Comparison of ENCODE assay signal across 25 mouse cellular contexts in the genomic region with DNA sequence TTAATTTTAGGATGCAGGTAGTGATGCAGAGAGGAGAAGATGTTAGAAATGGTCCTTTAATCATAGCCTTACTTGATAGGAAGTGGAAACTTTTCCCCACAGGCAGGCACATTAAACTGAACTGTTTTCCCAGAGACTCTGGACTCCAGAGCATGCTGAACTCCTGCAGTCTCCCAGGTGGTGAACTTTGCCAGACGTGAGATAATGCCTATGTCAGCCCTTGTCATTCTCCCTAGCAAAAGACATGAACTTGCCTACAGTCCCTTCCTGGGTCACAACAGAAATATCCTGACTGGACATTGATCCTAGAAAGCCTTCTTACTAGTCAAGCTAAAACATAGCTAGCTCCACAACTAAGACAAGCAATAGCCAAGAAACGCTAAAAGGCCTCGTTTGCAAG. TPM values are rescaled to one million over a fixed set of nuclear protein-coding genes. Genes with fewer than 3 reads are reported as not detected.
A peak's percentile ranks its signal among the peaks of the same experiment; 100 is the strongest.
DNase-seq lines count a peak whose midpoint lies in the region; ATAC-seq and TF ChIP-seq lines count a peak whose summit lies in the region.
"Had no signal": no experiment of that assay in that cellular context is flagged by ENCODE, and none has a peak within 500 bp of the region (broad histone marks: within the 10 kb centered on the region; RNA-seq: fewer than 3 reads in every experiment).

No protein-coding gene starts in this region.

- no peak overlapping the region for H3K4me2 ChIP-seq in kidney, embryonic 14.5 days (replicated peaks; ENCODE audit: low read depth, low read length)
- H3K4me2 ChIP-seq in intestine, postnatal 0 days (replicated peaks; ENCODE audit: low read depth), result no peak overlapping the region
- H3K4me2 ChIP-seq in kidney, postnatal 0 days (ENCODE audit: low read length), result no peak overlapping the region
- H3K4me2 ChIP-seq: embryonic facial prominence, embryonic 15.5 days; heart, embryonic 13.5 days; hindbrain, embryonic 12.5 days had no signal

- no peak overlapping the region for H3K27ac ChIP-seq in kidney, embryonic 14.5 days (ENCODE audit: low read depth, low read length)
- 0 out of 2 replicates have a peak overlapping the region, but pooled peaks have one; percentile 1 for H3K27ac ChIP-seq in intestine, postnatal 0 days (ENCODE audit: low read depth, low read length)
- no peak overlapping the region for H3K27ac ChIP-seq in kidney, postnatal 0 days
- H3K27ac ChIP-seq: embryonic facial prominence, embryonic 15.5 days; forebrain, embryonic 10.5 days; gastrocnemius, adult 2 months; heart, embryonic 13.5 days; hindbrain, embryonic 12.5 days had no signal

- no peak overlapping the region for H3K9ac ChIP-seq in kidney, embryonic 14.5 days (ENCODE audit: low read depth, low read length)
- H3K9ac ChIP-seq in intestine, postnatal 0 days (ENCODE audit: low read depth, low read length), result no peak overlapping the region
- no peak overlapping the region for H3K9ac ChIP-seq in kidney, postnatal 0 days (ENCODE audit: low read depth, low read length)
- H3K9ac ChIP-seq: embryonic facial prominence, embryonic 15.5 days; heart, embryonic 13.5 days; hindbrain, embryonic 12.5 days had no signal

- DNase-seq in kidney, adult 18-20 months, result peak; percentile 28
- DNase-seq in kidney, postnatal 0 days (ENCODE audit: low spot score), result no peak
- peak; percentile 63 to 81 for DNase-seq in kidney, postnatal 36 days
- no peak for DNase-seq in lung, postnatal 36 days
- no peak for DNase-seq in embryo, embryonic 10.5 days (ENCODE audit: low spot score)
- DNase-seq: adrenal gland, postnatal 14 days; cerebellum, adult 11-12 months; cerebellum, adult 9-10 months; cerebellum, postnatal 36 days; gastrocnemius, adult 2 months; gastrocnemius, postnatal 36 days; heart, postnatal 4 days had no signal

- no peak overlapping the region for H3K4me3 ChIP-seq in kidney, embryonic 14.5 days (ENCODE audit: low read length)
- no peak overlapping the region for H3K4me3 ChIP-seq in intestine, postnatal 0 days (ENCODE audit: low read depth, low read length)
- H3K4me3 ChIP-seq in kidney, postnatal 0 days (replicated peaks; ENCODE audit: low read depth, low read length), result no peak overlapping the region
- H3K4me3 ChIP-seq: embryonic facial prominence, embryonic 15.5 days; erythroblast, embryonic 14.5 days; forebrain, embryonic 10.5 days; gastrocnemius, adult 2 months; heart, embryonic 13.5 days; hindbrain, embryonic 12.5 days had no signal

- no peaks in the 10 kb centered on the region for H3K9me3 ChIP-seq in kidney, embryonic 14.5 days (ENCODE audit: control insufficient read depth, low read length)
- no peaks in the 10 kb centered on the region for H3K9me3 ChIP-seq in intestine, postnatal 0 days (ENCODE audit: control insufficient read depth)
- no peaks in the 10 kb centered on the region for H3K9me3 ChIP-seq in kidney, postnatal 0 days (replicated peaks; ENCODE audit: low read length)
- H3K9me3 ChIP-seq: embryonic facial prominence, embryonic 15.5 days; forebrain, embryonic 10.5 days; heart, embryonic 13.5 days; hindbrain, embryonic 12.5 days had no signal

- no peaks in the 10 kb centered on the region for H3K36me3 ChIP-seq in kidney, embryonic 14.5 days (ENCODE audit: control insufficient read depth, insufficient read depth, low read length)
- H3K36me3 ChIP-seq in intestine, postnatal 0 days (ENCODE audit: control insufficient read depth, insufficient read depth), result no peaks in the 10 kb centered on the region
- no peaks in the 10 kb centered on the region for H3K36me3 ChIP-seq in kidney, postnatal 0 days (ENCODE audit: insufficient read depth, low read length)
- H3K36me3 ChIP-seq: embryonic facial prominence, embryonic 15.5 days; forebrain, embryonic 10.5 days; heart, embryonic 13.5 days; hindbrain, embryonic 12.5 days had no signal

- H3K4me1 ChIP-seq in kidney, embryonic 14.5 days (ENCODE audit: control insufficient read depth, insufficient read depth, low read length), result 0 out of 2 replicates have a peak, but pooled peaks cover 3% of the 10 kb centered on the region
- H3K4me1 ChIP-seq in intestine, postnatal 0 days (replicated peaks; ENCODE audit: control insufficient read depth, insufficient read depth, low read length), result no peaks in the 10 kb centered on the region
- no peaks in the 10 kb centered on the region for H3K4me1 ChIP-seq in kidney, postnatal 0 days (replicated peaks; ENCODE audit: insufficient read depth, low read length)
- H3K4me1 ChIP-seq: embryonic facial prominence, embryonic 15.5 days; forebrain, embryonic 10.5 days; heart, embryonic 13.5 days; hindbrain, embryonic 12.5 days had no signal

- no peak for TF ChIP-seq CTCF in intestine, postnatal 0 days (IDR thresholded peaks at IDR 0.05; ENCODE audit: low read depth)
- TF ChIP-seq CTCF in kidney, postnatal 0 days (IDR thresholded peaks at IDR 0.05; ENCODE audit: low read depth), result no peak

- no peaks in the 10 kb centered on the region for H3K27me3 ChIP-seq in kidney, embryonic 14.5 days (ENCODE audit: control insufficient read depth, insufficient read depth, low read length)
- H3K27me3 ChIP-seq in intestine, postnatal 0 days (replicated peaks; ENCODE audit: control insufficient read depth, insufficient read depth, low read length), result no peaks in the 10 kb centered on the region
- no peaks in the 10 kb centered on the region for H3K27me3 ChIP-seq in kidney, postnatal 0 days (ENCODE audit: insufficient read depth, low read length)
- H3K27me3 ChIP-seq: CH12.LX; embryonic facial prominence, embryonic 15.5 days; hindbrain, embryonic 12.5 days; Patski had no signal

- WGBS in kidney, embryonic 14.5 days, result 72% methylated on average over 3 of the region's 3 CpGs
- WGBS in intestine, postnatal 0 days, result 67% methylated on average over 3 of the region's 3 CpGs
- WGBS in kidney, postnatal 0 days, result 69% methylated on average over 3 of the region's 3 CpGs

- no peak for ATAC-seq in kidney, embryonic 14.5 days (ENCODE audit: low FRiP score, low TSS enrichment)
- peak; percentile 77 for ATAC-seq in intestine, postnatal 0 days
- ATAC-seq in kidney, postnatal 0 days (replicated peaks; ENCODE audit: low FRiP score, low read depth), result peak; percentile 74; the same call in 1 of the 2 replicates
- ATAC-seq: activated CD4-positive, CD25-positive, alpha-beta regulatory T cell, adult 4 months; forebrain, embryonic 14.5 days; Patski had no signal

RNA-seq across cellular contexts. Expression of a gene that starts 22.7 kb away (rescaled TPM):
- polyA plus RNA-seq in kidney, embryonic 14.5 days (2014; fragmentation: Nextera tagmentation; extraction: Ambion mirVana), result 0.73 and 0.91 TPM in 2 replicates
- 2.1 and 2.6 TPM in 2 replicates for polyA plus RNA-seq in intestine, postnatal 0 days (2015; fragmentation: Nextera tagmentation; extraction: Ambion mirVana)
- 0.74 and 0.80 TPM in 2 replicates for polyA plus RNA-seq in kidney, postnatal 0 days (2015; fragmentation: Nextera tagmentation; extraction: Ambion mirVana)

RNA-seq across cellular contexts. Expression of a gene that starts 23.0 kb away (rescaled TPM):
- polyA plus RNA-seq in kidney, embryonic 14.5 days (2014; fragmentation: Nextera tagmentation; extraction: Ambion mirVana), result not detected in 2 replicates
- polyA plus RNA-seq in intestine, postnatal 0 days (2015; fragmentation: Nextera tagmentation; extraction: Ambion mirVana), result not detected in 2 replicates
- polyA plus RNA-seq in kidney, postnatal 0 days (2015; fragmentation: Nextera tagmentation; extraction: Ambion mirVana), result not detected in 2 replicates
- polyA plus RNA-seq: activated CD4-positive, CD25-positive, alpha-beta regulatory T cell, adult 4 months; embryonic facial prominence, embryonic 11.5 days; embryonic facial prominence, embryonic 15.5 days; erythroblast, embryonic 14.5 days; forebrain, embryonic 10.5 days; forebrain, embryonic 14.5 days; heart, embryonic 13.5 days; heart, postnatal 0 days; hindbrain, embryonic 12.5 days had no signal

Comparison
In these comparisons a context has a peak if more than half of its experiments do, and no peak if none do; other contexts are left out.
1. DNase-seq: peak in kidney, adult 18-20 months (single experiment) and kidney, postnatal 36 days (2 of 2); none in kidney, postnatal 0 days (single experiment), lung, postnatal 36 days (single experiment) and embryo, embryonic 10.5 days (single experiment).